Mouse (Mus musculus) intestine, embryonic 15.5 days (tissue): Measurements from ENCODE around the gene Gm10959. TPM values are rescaled to one million over a fixed set of nuclear protein-coding genes. Genes with fewer than 3 reads are reported as not detected.
"Not testable (repeated sequence)": the region's sequence is repeated elsewhere in the genome, so short reads cannot be mapped to it uniquely, and the experiment has no call there.

Experiments used
- ATAC-seq: fragments of 200-750 bp; cut with Nextera tagmentation; 2 replicates; pipeline ENCODE4 v1.8.0; 2017; ENCODE audit warnings: moderate TSS enrichment, moderate library complexity
- H3K27ac ChIP-seq: fragments of 300-500 bp; sonication (generic); 2 replicates; pipeline ENCODE4 v1.5.1; 2015; ENCODE audit warnings: mild to moderate bottlenecking, inconsistent platforms
- H3K27me3 ChIP-seq: fragments of 300-500 bp; sonication (generic); replicated peaks from 2 replicates; pipeline ENCODE4 v1.6.1; 2015; ENCODE audit warnings: inconsistent platforms
- H3K36me3 ChIP-seq: fragments of 300-500 bp; sonication (generic); 2 replicates; pipeline ENCODE4 v1.6.1; 2015; ENCODE audit warnings: inconsistent platforms
- H3K4me1 ChIP-seq: fragments of 300-500 bp; sonication (generic); replicated peaks from 2 replicates; pipeline ENCODE4 v1.6.1; 2015; ENCODE audit warnings: inconsistent platforms
- H3K4me2 ChIP-seq: fragments of 300-500 bp; sonication (generic); replicated peaks from 2 replicates; pipeline ENCODE4 v1.6.1; 2015; ENCODE audit warnings: mild to moderate bottlenecking, inconsistent platforms
- H3K4me3 ChIP-seq: fragments of 300-500 bp; sonication (generic); replicated peaks from 2 replicates; pipeline ENCODE4 v1.5.1; 2015; ENCODE audit warnings: inconsistent platforms
- H3K9ac ChIP-seq: fragments of 300-500 bp; sonication (generic); 2 replicates; pipeline ENCODE4 v1.6.1; 2015; ENCODE audit warnings: inconsistent platforms
- H3K9me3 ChIP-seq: fragments of 300-500 bp; sonication (generic); 2 replicates; pipeline ENCODE4 v1.6.1; 2016; ENCODE audit warnings: inconsistent platforms
- WGBS: fragments of 180-500 bp; shearing (Covaris S2); methylation state at CpG from one replicate; pipeline ENCODE4 v1.1.7; 2015; 5-methylcytosine and 5-hydroxymethylcytosine counted together
- polyA plus RNA-seq: library from polyadenylated mRNA; unstranded; fragments of >200 nt; fragmentation: Nextera tagmentation; extraction: Ambion mirVana; gene quantifications from 2 replicates; pipeline ENCODE4 v1.2.1, GENCODE M21; 2015

Gene Gm10959
- polyA plus RNA-seq, result not detected in 2 replicates

- H3K27me3 ChIP-seq, result no peaks in the 10 kb centered on the region
- no peaks in the 10 kb centered on the region for H3K9me3 ChIP-seq
- 0 out of 2 replicates have a peak, but pooled peaks cover 5% of the 10 kb centered on the region for H3K4me1 ChIP-seq
- 83% methylated on average over 8 of the region's 8 CpGs for WGBS
- no peak within 1 kb of the TSS for H3K4me3 ChIP-seq
- H3K9ac ChIP-seq, result no peak within 1 kb of the TSS
- no peak within 1 kb of the TSS for H3K27ac ChIP-seq
- H3K4me2 ChIP-seq, result no peak within 1 kb of the TSS
- ATAC-seq, result no peak
- no peaks in the 10 kb centered on the region for H3K36me3 ChIP-seq
Measured at GRCm38 (mm10) chr3:122919260-122919659, at the start of gene Gm10959. Gene Gm10959 (minus strand): TSS chr3:122919360.

GRCm38 (mm10) chr3:122968391-122968790 lies 49.2 kb upstream of the Gm10959 start:
- whole genome bisulfite sequencing, result 90% methylated on average over 9 of the region's 9 CpGs
- Histone ChIP-seq H3K9me3 (no peaks in the 10 kb centered on the region), H3K27ac (no peak overlapping the region), H3K9ac (no peak overlapping the region), H3K4me3 (no peak overlapping the region), H3K36me3 (no peaks in the 10 kb centered on the region), H3K4me1 (no peaks in the 10 kb centered on the region), H3K27me3 (no peaks in the 10 kb centered on the region), H3K4me2 (no peak overlapping the region)
- no peak for ATAC-seq

GRCm38 (mm10) chr3:122964301-122964700 lies 45.1 kb upstream of the Gm10959 start:
- Histone ChIP-seq H3K4me2 (no peak overlapping the region), H3K9ac (no peak overlapping the region), H3K36me3 (no peaks in the 10 kb centered on the region), H3K4me1 (no peaks in the 10 kb centered on the region), H3K27me3 (no peaks in the 10 kb centered on the region), H3K4me3 (no peak overlapping the region), H3K9me3 (no peaks in the 10 kb centered on the region), H3K27ac (no peak overlapping the region)
- WGBS, result 87% methylated on average over 5 of the region's 5 CpGs
- ATAC-seq, result no peak

GRCm38 (mm10) chr3:122950129-122950528 lies 31.0 kb upstream of the Gm10959 start:
- Histone ChIP-seq H3K4me2 (no peak overlapping the region), H3K4me3 (no peak overlapping the region), H3K27ac (no peak overlapping the region), H3K27me3 (no peaks in the 10 kb centered on the region), H3K9me3 (no peaks in the 10 kb centered on the region), H3K4me1 (no peaks in the 10 kb centered on the region), H3K9ac (no peak overlapping the region), H3K36me3 (peaks cover 7% of the 10 kb centered on the region; the same call in 1 of the 2 replicates)
- WGBS, result 92% methylated on average over 2 of the region's 2 CpGs
- no peak for ATAC-seq

- no peak overlapping the region for H3K27ac ChIP-seq
- H3K9me3 ChIP-seq, result no peaks in the 10 kb centered on the region
- WGBS, result 82% methylated on average over 6 of the region's 6 CpGs
- no peak for ATAC-seq
- H3K4me1 ChIP-seq, result no peaks in the 10 kb centered on the region
- no peak overlapping the region for H3K9ac ChIP-seq
- H3K4me3 ChIP-seq, result no peak overlapping the region
- H3K36me3 ChIP-seq, result no peaks in the 10 kb centered on the region
- H3K27me3 ChIP-seq, result no peaks in the 10 kb centered on the region
- no peak overlapping the region for H3K4me2 ChIP-seq
Measured at GRCm38 (mm10) chr3:122943387-122943890, 24.3 kb upstream of the Gm10959 start.

- Histone ChIP-seq H3K27me3 (no peaks in the 10 kb centered on the region), H3K9me3 (no peaks in the 10 kb centered on the region), H3K36me3 (no peaks in the 10 kb centered on the region), H3K4me1 (no peaks in the 10 kb centered on the region), H3K4me3 (no peak overlapping the region), H3K27ac (no peak overlapping the region), H3K9ac (no peak overlapping the region), H3K4me2 (no peak overlapping the region)
- no peak for ATAC-seq
- WGBS, result 76% methylated on average over 2 of the region's 2 CpGs
Measured at GRCm38 (mm10) chr3:122939215-122939614, 20.1 kb upstream of the Gm10959 start.

GRCm38 (mm10) chr3:122937176-122937575 lies 18.0 kb upstream of the Gm10959 start:
- H3K27me3 ChIP-seq, H3K4me2 ChIP-seq, H3K9ac ChIP-seq, H3K4me1 ChIP-seq, H3K9me3 ChIP-seq, H3K27ac ChIP-seq, H3K36me3 ChIP-seq, ATAC-seq, H3K4me3 ChIP-seq: not testable (repeated sequence)
- 81% methylated on average over 13 of the region's 13 CpGs for WGBS

- H3K4me2 ChIP-seq, result no peak overlapping the region
- 86% methylated on average over 1 of the region's 1 CpGs for whole genome bisulfite sequencing
- H3K9me3 ChIP-seq, result no peaks in the 10 kb centered on the region
- H3K36me3 ChIP-seq, result no peaks in the 10 kb centered on the region
- no peak for ATAC-seq
- H3K27me3 ChIP-seq, result no peaks in the 10 kb centered on the region
- H3K9ac ChIP-seq, result no peak overlapping the region
- H3K4me3 ChIP-seq, result no peak overlapping the region
- no peak overlapping the region for H3K27ac ChIP-seq
- no peaks in the 10 kb centered on the region for H3K4me1 ChIP-seq
Measured at GRCm38 (mm10) chr3:122932466-122932865, 13.3 kb upstream of the Gm10959 start.

- WGBS, result 90% methylated on average over 6 of the region's 6 CpGs
- H3K9me3 ChIP-seq, result no peaks in the 10 kb centered on the region
- no peak overlapping the region for H3K4me2 ChIP-seq
- no peaks in the 10 kb centered on the region for H3K36me3 ChIP-seq
- no peak for ATAC-seq
- H3K4me1 ChIP-seq, result 0 out of 2 replicates have a peak, but pooled peaks cover 2% of the 10 kb centered on the region
- no peak overlapping the region for H3K4me3 ChIP-seq
- no peak overlapping the region for H3K9ac ChIP-seq
- no peaks in the 10 kb centered on the region for H3K27me3 ChIP-seq
- no peak overlapping the region for H3K27ac ChIP-seq
Measured at GRCm38 (mm10) chr3:122929723-122930122, 10.6 kb upstream of the Gm10959 start.

GRCm38 (mm10) chr3:122924009-122924914 lies 5.1 kb upstream of the Gm10959 start, which contains the start of gene 1810037I17Rik:
Gene 1810037I17Rik (plus strand): TSS chr3:122924203.
- Histone ChIP-seq H3K9ac (peak within 1 kb of the TSS; percentile 61), H3K9me3 (no peaks in the 10 kb centered on the region), H3K4me3 (peak within 1 kb of the TSS; percentile 58), H3K27ac (peak within 1 kb of the TSS; percentile 84), H3K4me2 (peak within 1 kb of the TSS; percentile 59), H3K36me3 (no peaks in the 10 kb centered on the region), H3K27me3 (no peaks in the 10 kb centered on the region), H3K4me1 (0 out of 2 replicates have a peak, but pooled peaks cover 8% of the 10 kb centered on the region)
- peak; percentile 98 for ATAC-seq
- WGBS, result under 1% methylated on average over 68 of the region's 68 CpGs

GRCm38 (mm10) chr3:122923147-122923546 lies 4.0 kb upstream of the Gm10959 start:
- no peaks in the 10 kb centered on the region for H3K36me3 ChIP-seq
- H3K4me3 ChIP-seq, result peak overlapping the region; percentile 58; the same call in 1 of the 2 replicates
- peak overlapping the region; percentile 59 for H3K4me2 ChIP-seq
- 41% methylated on average over 7 of the region's 7 CpGs for WGBS
- H3K4me1 ChIP-seq, result 0 out of 2 replicates have a peak, but pooled peaks cover 8% of the 10 kb centered on the region
- no peak overlapping the region for H3K9ac ChIP-seq
- ATAC-seq, result no peak
- H3K27me3 ChIP-seq, result no peaks in the 10 kb centered on the region
- H3K27ac ChIP-seq, result peak overlapping the region; percentile 84
- no peaks in the 10 kb centered on the region for H3K9me3 ChIP-seq

GRCm38 (mm10) chr3:122921676-122922527 lies 2.7 kb upstream of the Gm10959 start:
- H3K27ac ChIP-seq, result no peak overlapping the region

More at GRCm38 (mm10) chr3:122921676-122922527, 2.7 kb upstream of the Gm10959 start:
- Histone ChIP-seq H3K36me3 (no peaks in the 10 kb centered on the region), H3K4me2 (no peak overlapping the region), H3K27me3 (no peaks in the 10 kb centered on the region), H3K9me3 (no peaks in the 10 kb centered on the region), H3K4me1 (0 out of 2 replicates have a peak, but pooled peaks cover 8% of the 10 kb centered on the region), H3K4me3 (no peak overlapping the region), H3K9ac (no peak overlapping the region)
- ATAC-seq, result no peak
- WGBS, result 70% methylated on average over 8 of the region's 8 CpGs
